Mouse (Mus musculus) embryonic facial prominence, embryonic 12.5 days (tissue): Measurements from ENCODE around the gene Mmp24. TPM values are rescaled to one million over a fixed set of nuclear protein-coding genes. Genes with fewer than 3 reads are reported as not detected.
A peak's percentile ranks its signal among the peaks of the same experiment; 100 is the strongest.
"Not testable (repeated sequence)": the region's sequence is repeated elsewhere in the genome, so short reads cannot be mapped to it uniquely, and the experiment has no call there.

Experiments
- ATAC-seq: fragments of 200-750 bp; cut with Nextera tagmentation; 2 replicates; pipeline ENCODE4 v1.8.0; 2017; ENCODE audit not compliant: insufficient number of reproducible peaks, insufficient read depth, low FRiP score, low TSS enrichment
- H3K27ac ChIP-seq: fragments of 300-500 bp; sonication (generic); 2 replicates; pipeline ENCODE4 v1.5.1; 2016; ENCODE audit warnings: mild to moderate bottlenecking
- H3K27me3 ChIP-seq: fragments of 300-500 bp; sonication (generic); 2 replicates; pipeline ENCODE4 v1.6.1; 2016; ENCODE audit warnings: mild to moderate bottlenecking, moderate library complexity
- H3K36me3 ChIP-seq: fragments of 300-500 bp; sonication (generic); 2 replicates; pipeline ENCODE4 v1.6.1; 2016; ENCODE audit warnings: mild to moderate bottlenecking
- H3K4me1 ChIP-seq: fragments of 300-500 bp; sonication (generic); 2 replicates; pipeline ENCODE4 v1.6.1; 2016
- H3K4me2 ChIP-seq: fragments of 300-500 bp; sonication (generic); replicated peaks from 2 replicates; pipeline ENCODE4 v1.6.1; 2016; ENCODE audit warnings: mild to moderate bottlenecking, moderate library complexity
- H3K4me3 ChIP-seq: fragments of 300-500 bp; sonication (generic); 2 replicates; pipeline ENCODE4 v1.5.1; 2016; ENCODE audit warnings: mild to moderate bottlenecking
- H3K9ac ChIP-seq: fragments of 300-500 bp; sonication (generic); 2 replicates; pipeline ENCODE4 v1.6.1; 2016; ENCODE audit warnings: mild to moderate bottlenecking, moderate library complexity
- H3K9me3 ChIP-seq: fragments of 300-500 bp; sonication (generic); 2 replicates; pipeline ENCODE4 v1.6.1; 2016; ENCODE audit warnings: mild to moderate bottlenecking, moderate library complexity
- WGBS: fragments of 180-500 bp; shearing (Covaris S2); methylation state at CpG from one replicate; pipeline ENCODE4 v1.1.7; 2016; 5-methylcytosine and 5-hydroxymethylcytosine counted together
- polyA plus RNA-seq: library from polyadenylated mRNA; unstranded; fragments of >200 nt; fragmentation: Nextera tagmentation; extraction: Ambion mirVana; gene quantifications from 2 replicates; pipeline ENCODE4 v1.2.1, GENCODE M21; 2016

Mmp24 gene
- polyA plus RNA-seq, 1 experiment from 2014 or later = 0.61 TPM

DNA sequence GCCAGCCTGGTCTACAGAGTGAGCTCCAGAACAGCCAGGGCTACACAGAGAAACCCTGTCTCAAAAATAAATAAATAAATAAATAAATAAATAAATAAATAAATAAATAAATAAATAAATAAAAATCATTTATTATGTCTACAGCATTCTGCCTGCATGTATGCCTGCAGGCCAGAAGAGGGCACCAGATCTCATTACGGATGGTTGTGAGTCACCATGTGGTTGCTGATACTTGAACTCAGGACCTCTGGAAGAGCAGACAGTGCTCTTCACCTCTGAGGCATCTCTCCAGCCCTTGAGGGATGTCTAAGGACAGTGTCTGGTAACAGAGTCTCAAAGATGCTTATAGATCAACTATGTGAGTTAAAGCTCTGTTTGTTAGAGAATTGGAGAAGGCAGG is 56.9 kb downstream of the Mmp24 start:
- ATAC-seq, H3K4me2 ChIP-seq, H3K4me1 ChIP-seq, H3K9ac ChIP-seq, H3K9me3 ChIP-seq, H3K4me3 ChIP-seq, H3K36me3 ChIP-seq, H3K27ac ChIP-seq: not testable (repeated sequence)
- WGBS = 73% methylated on average over 1 of the region's 1 CpGs
- 0 out of 2 replicates have a peak, but pooled peaks cover 11% of the 10 kb centered on the region for H3K27me3 ChIP-seq

DNA sequence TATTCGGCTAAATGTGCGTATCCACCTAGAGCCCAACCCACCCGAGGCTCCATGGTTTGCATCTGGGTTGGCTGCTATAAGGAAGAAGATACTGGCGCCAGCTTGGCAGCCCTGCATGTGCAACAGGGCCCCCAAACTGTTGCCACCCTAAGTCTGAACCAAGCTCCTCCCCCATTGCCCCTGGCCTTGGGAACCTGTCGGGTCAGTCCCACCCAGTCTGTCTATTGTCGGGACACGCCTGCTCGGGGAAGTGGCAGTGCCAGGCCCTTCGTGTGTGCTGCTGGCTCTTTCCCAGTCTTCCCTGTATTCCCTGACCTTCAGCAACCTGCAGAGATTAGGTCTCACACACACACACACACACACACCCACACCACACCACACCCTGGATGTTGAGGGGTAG is 59.6 kb downstream of the Mmp24 start, which contains the start of gene Fam83c:
Gene Fam83c (minus strand): TSS at position 123 of the 400 bp plus-strand sequence.
- 58% methylated on average over 9 of the region's 9 CpGs for WGBS
- H3K9ac ChIP-seq = no peak within 1 kb of the TSS
- no peaks in the 10 kb centered on the region for H3K4me1 ChIP-seq
- H3K4me2 ChIP-seq = no peak within 1 kb of the TSS
- no peaks in the 10 kb centered on the region for H3K9me3 ChIP-seq
- H3K27ac ChIP-seq = no peak within 1 kb of the TSS
- 0 out of 2 replicates have a peak, but pooled peaks cover 11% of the 10 kb centered on the region for H3K27me3 ChIP-seq
- no peak within 1 kb of the TSS for H3K4me3 ChIP-seq
- ATAC-seq = no peak
- no peaks in the 10 kb centered on the region for H3K36me3 ChIP-seq

DNA sequence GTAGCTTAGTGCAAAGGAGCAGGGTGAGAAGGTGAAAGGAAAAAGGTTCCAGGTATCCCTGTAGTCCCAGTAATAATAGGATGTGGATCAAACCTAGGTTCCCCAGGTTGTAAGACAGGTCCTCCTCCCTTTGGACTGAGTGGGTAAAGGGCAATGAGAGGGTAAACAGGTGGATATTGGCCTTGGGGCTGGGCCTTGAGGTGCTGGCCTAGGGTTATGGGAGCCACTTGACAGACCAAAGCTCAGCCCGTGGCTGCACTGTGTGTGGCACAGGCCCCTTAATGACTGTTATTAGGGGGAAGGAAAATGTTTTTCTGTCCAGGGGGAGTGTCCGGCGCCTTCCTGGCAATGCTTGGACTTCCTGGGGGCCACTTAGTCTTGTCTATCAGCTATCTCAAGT is 62.8 kb downstream of the Mmp24 start:
- 63% methylated on average over 3 of the region's 3 CpGs for WGBS
- no peak overlapping the region for H3K4me3 ChIP-seq
- H3K4me1 ChIP-seq = no peaks in the 10 kb centered on the region
- H3K9ac ChIP-seq = no peak overlapping the region
- H3K27me3 ChIP-seq = 0 out of 2 replicates have a peak, but pooled peaks cover 11% of the 10 kb centered on the region
- no peaks in the 10 kb centered on the region for H3K9me3 ChIP-seq
- H3K36me3 ChIP-seq = no peaks in the 10 kb centered on the region
- ATAC-seq = no peak
- no peak overlapping the region for H3K27ac ChIP-seq
- H3K4me2 ChIP-seq = no peak overlapping the region

DNA sequence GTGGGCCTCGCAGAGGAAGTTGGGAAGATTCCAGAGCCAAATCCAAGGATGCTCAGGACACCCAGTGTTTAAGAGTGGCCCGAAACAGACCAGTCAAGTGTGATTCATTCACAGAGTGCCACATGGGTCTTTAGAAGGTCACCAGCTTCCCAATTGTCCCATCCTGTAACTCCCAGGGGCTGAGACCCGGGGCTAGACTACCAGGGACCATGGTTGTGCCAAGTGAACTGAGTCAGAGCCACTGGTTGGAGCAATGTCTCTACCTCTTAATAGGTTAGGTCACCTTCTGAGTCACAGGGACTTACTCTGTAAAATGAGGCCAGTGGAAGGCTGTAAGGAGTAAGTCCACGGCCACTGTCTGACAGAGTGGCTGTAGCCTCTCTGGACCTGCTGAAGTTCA is 63.8 kb downstream of the Mmp24 start:
- H3K4me2 ChIP-seq = no peak overlapping the region
- H3K36me3 ChIP-seq = no peaks in the 10 kb centered on the region
- 88% methylated on average over 4 of the region's 4 CpGs for WGBS
- no peak for ATAC-seq
- 0 out of 2 replicates have a peak, but pooled peaks cover 11% of the 10 kb centered on the region for H3K27me3 ChIP-seq
- H3K9me3 ChIP-seq = no peaks in the 10 kb centered on the region
- no peak overlapping the region for H3K27ac ChIP-seq
- no peak overlapping the region for H3K9ac ChIP-seq
- H3K4me3 ChIP-seq = no peak overlapping the region
- no peaks in the 10 kb centered on the region for H3K4me1 ChIP-seq

DNA sequence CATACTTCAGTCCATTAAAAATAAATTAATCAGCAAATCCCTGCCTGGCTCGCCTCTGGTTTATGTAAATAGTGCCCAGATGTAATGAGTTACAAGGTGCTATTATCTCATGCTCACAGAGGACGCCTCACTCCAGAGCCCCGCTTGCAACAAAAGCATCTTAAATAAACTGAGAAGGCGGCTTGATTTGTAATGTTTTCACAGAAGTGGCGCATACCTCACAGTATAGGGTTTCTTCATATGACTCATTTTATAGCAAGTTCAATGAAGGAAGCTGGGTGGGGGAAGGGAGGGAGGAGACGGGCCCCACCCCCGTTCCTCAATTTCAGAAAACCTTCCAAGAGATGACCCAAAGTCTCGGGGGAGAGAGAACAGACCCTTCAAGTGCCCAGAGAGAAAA is 71.8 kb downstream of the Mmp24 start:
- peaks cover 38% of the 10 kb centered on the region for H3K36me3 ChIP-seq
- H3K27me3 ChIP-seq = no peaks in the 10 kb centered on the region
- H3K4me1 ChIP-seq = no peaks in the 10 kb centered on the region
- H3K9me3 ChIP-seq = no peaks in the 10 kb centered on the region
- H3K4me2 ChIP-seq = no peak overlapping the region
- H3K4me3 ChIP-seq = no peak overlapping the region
- ATAC-seq = no peak
- H3K9ac ChIP-seq = no peak overlapping the region
- no peak overlapping the region for H3K27ac ChIP-seq
- WGBS = 73% methylated on average over 8 of the region's 8 CpGs

DNA sequence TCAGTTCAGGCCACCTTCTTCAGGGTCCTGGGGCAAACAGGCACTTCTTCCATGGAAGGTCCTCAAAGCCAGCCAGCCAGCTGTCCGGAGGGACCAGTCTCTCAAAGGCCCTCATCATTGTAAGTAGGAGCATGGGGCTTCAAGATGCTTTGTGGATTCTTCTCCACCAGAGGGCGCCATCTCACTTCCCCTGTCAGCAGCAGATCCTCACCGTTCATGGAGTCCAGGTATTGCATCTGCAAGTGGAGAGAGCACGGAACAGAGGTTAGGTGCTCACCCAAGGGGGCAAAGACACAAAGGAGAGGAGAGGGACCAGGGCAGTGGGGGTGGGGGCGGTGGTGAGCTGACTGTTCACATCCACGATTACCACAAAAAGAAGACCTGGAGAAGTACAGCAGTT is 73.1 kb downstream of the Mmp24 start:
- Histone ChIP-seq H3K27me3 (no peaks in the 10 kb centered on the region), H3K9me3 (no peaks in the 10 kb centered on the region), H3K27ac (no peak overlapping the region), H3K4me3 (no peak overlapping the region), H3K4me2 (no peak overlapping the region), H3K36me3 (peaks cover 41% of the 10 kb centered on the region), H3K9ac (no peak overlapping the region), H3K4me1 (no peaks in the 10 kb centered on the region)
- peak; percentile 70 for ATAC-seq
- 28% methylated on average over 6 of the region's 6 CpGs for WGBS

DNA sequence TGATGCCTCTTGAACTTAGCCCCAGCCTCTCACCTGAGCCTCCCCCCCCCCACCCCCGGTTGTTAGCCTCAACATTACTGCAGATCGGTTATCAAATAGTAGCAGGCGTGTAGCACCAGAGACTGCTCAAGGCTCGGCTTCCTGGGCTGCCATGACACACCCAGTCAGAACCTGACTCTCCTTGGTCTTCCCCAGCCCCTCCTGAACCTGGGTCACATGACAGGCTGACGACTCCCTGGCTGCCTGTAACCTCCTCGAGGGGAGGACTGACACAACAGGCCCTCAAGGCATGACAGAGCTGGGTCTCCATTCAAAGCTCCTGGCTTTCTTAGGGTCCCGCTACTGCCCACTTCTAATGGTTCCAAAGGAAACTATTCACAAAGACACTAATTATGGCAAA is 74.3 kb downstream of the Mmp24 start:
- Histone ChIP-seq H3K36me3 (peaks cover 46% of the 10 kb centered on the region), H3K27me3 (no peaks in the 10 kb centered on the region), H3K4me1 (no peaks in the 10 kb centered on the region), H3K4me2 (no peak overlapping the region), H3K4me3 (no peak overlapping the region), H3K27ac (no peak overlapping the region), H3K9ac (no peak overlapping the region), H3K9me3 (no peaks in the 10 kb centered on the region)
- ATAC-seq = no peak
- WGBS = 60% methylated on average over 7 of the region's 7 CpGs

DNA sequence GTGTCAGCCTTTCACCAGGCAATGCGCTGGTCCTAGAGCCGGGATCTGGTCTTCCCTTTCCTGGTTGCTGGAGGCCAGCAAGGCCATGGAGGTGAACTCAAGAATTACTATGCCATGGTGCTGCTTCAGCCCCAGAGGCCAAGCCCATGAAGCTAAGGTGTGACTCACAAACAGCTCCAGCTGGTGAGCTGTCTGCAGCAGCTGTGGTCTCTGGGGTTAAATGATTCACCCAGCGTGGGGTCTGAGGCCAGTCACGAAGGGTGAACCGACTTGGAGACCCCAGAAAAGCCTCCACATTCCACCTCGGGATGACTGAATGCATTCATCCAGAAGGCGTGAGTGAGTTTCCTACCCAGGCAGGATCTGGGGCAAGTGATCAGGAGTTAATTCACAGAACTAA is 75.0 kb downstream of the Mmp24 start:
- WGBS = 88% methylated on average over 7 of the region's 7 CpGs
- ATAC-seq = no peak

DNA sequence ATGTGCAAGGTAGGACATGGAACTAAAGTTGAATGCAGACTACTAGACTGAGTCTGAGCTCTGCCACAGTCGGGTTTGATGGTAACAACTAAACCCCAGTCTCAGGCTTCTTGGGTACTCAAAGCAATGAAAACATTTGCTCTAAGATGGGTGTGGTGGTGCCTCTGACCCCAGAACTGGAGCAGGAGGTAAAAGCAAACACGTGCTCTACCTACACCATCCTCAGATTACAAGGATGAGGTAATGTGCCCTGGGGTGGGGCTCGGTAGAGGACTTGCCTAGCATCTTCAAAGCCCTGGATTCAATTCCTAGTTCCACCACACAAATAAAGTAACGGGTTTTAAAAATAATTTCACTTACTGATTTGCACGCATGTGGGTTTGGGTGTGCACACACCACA is 77.4 kb downstream of the Mmp24 start:
- Histone ChIP-seq H3K27ac (no peak overlapping the region), H3K4me1 (no peaks in the 10 kb centered on the region), H3K9ac (no peak overlapping the region), H3K27me3 (no peaks in the 10 kb centered on the region), H3K9me3 (no peaks in the 10 kb centered on the region), H3K36me3 (peaks cover 37% of the 10 kb centered on the region), H3K4me3 (no peak overlapping the region), H3K4me2 (no peak overlapping the region)
- no peak for ATAC-seq
- WGBS = 72% methylated on average over 5 of the region's 5 CpGs

More for the DNA sequence above, 75.0 kb downstream of the Mmp24 start:
- H3K27ac ChIP-seq = no peak overlapping the region
- H3K9me3 ChIP-seq = no peaks in the 10 kb centered on the region
- H3K27me3 ChIP-seq = no peaks in the 10 kb centered on the region
- peaks cover 46% of the 10 kb centered on the region for H3K36me3 ChIP-seq
- no peaks in the 10 kb centered on the region for H3K4me1 ChIP-seq
- no peak overlapping the region for H3K4me3 ChIP-seq
- no peak overlapping the region for H3K4me2 ChIP-seq
- H3K9ac ChIP-seq = no peak overlapping the region

DNA sequence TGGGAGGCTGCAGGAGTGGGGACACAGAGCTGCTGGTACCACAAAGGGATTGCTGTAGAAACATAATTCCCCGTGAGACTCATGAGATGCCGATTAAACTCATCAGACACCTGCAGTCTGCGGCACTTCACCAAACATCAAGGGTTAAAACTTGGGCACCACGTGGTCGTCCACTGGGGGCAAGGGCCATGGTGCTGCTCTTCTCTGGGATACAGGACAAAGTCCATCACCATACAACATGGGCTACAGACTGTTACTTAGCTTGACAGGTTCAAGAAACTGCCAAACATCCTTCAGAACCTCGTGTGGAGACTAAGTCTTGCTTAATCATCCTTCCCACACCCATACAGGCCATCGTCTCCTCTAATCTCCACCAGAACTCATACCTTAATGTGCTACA is 85.0 kb downstream of the Mmp24 start:
- H3K4me1 ChIP-seq = peaks cover 5% of the 10 kb centered on the region; the same call in 1 of the 2 replicates
- ATAC-seq = no peak
- H3K4me3 ChIP-seq = no peak overlapping the region
- H3K4me2 ChIP-seq = no peak overlapping the region
- 82% methylated on average over 7 of the region's 7 CpGs for WGBS
- no peak overlapping the region for H3K27ac ChIP-seq
- H3K9me3 ChIP-seq = no peaks in the 10 kb centered on the region
- no peaks in the 10 kb centered on the region for H3K27me3 ChIP-seq
- H3K36me3 ChIP-seq = peaks cover 17% of the 10 kb centered on the region
- no peak overlapping the region for H3K9ac ChIP-seq

DNA sequence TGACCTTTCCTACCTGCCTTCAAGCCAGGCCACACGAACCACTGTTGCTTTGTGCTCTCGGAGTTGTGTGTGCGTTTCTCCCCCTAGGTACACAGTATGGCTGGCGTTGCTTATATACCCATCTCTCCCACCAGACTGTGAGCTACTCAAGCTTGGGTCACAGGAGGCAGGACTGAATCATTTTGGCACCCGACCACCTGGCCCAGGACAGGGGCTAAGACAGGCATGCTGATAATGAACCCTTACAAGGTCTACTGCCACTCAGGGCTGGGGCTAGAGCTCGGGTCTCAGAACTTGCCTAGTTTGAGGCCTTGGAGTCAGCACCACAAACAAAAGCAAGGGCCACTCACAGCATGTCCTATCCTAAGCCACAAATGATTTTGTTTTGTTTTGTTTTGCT is 86.4 kb downstream of the Mmp24 start:
- H3K9ac ChIP-seq = no peak overlapping the region
- H3K4me2 ChIP-seq = no peak overlapping the region
- WGBS = 93% methylated on average over 6 of the region's 6 CpGs
- no peak overlapping the region for H3K4me3 ChIP-seq
- H3K27me3 ChIP-seq = no peaks in the 10 kb centered on the region
- ATAC-seq = no peak
- no peak overlapping the region for H3K27ac ChIP-seq
- peaks cover 5% of the 10 kb centered on the region; the same call in 1 of the 2 replicates for H3K4me1 ChIP-seq
- peaks cover 10% of the 10 kb centered on the region; the same call in 1 of the 2 replicates for H3K36me3 ChIP-seq
- H3K9me3 ChIP-seq = no peaks in the 10 kb centered on the region

DNA sequence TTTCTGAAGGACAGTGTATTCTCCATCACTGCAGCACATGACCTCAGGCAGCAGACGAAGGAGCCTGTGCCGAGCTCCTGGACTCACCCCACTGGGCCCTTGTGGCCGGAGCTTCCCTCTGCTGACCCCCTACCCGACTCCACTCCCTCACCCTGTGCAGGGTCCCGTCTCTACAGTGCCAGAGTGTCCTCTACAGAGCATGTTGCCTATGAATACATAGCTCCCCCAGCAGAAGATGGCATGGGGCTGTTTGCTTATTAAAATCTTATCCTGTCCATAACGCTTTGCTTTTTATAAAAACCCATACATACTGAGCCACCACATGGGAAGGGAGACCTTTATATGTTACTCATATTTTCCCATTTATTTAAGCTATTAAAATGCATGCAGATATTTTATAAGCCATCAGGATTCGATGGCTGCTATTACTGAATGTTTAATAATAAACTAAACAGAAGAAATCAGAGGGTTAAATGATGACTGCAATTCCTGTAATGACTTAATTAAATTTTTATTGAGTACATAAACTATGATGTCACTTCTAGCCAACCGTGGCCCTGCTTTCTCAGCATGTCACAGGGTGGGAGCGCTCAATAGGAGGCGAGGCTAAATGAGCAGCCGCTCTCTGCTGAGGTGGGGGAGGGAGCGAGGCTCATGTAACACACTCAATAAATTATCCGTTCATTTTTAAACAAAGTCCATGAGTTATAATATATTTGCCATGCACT is 87.6 kb downstream of the Mmp24 start:
- ATAC-seq = no peak; the same call in 1 of the 2 replicates
- peaks cover 5% of the 10 kb centered on the region; the same call in 1 of the 2 replicates for H3K4me1 ChIP-seq
- no peak overlapping the region for H3K9ac ChIP-seq
- H3K27ac ChIP-seq = 0 out of 2 replicates have a peak overlapping the region, but pooled peaks have one; percentile 12
- H3K27me3 ChIP-seq = no peaks in the 10 kb centered on the region
- H3K9me3 ChIP-seq = no peaks in the 10 kb centered on the region
- H3K4me2 ChIP-seq = 0 out of 2 replicates have a peak overlapping the region, but pooled peaks have one; percentile 9
- peaks cover 15% of the 10 kb centered on the region; the same call in 1 of the 2 replicates for H3K36me3 ChIP-seq
- H3K4me3 ChIP-seq = no peak overlapping the region
- 65% methylated on average over 13 of the region's 13 CpGs for WGBS
